Mouse (Mus musculus): ENCODE measurements around the gene Rassf4.

The Rassf4 gene

GRCm38 (mm10) chr6:116670144-116670543 lies 3.6 kb downstream of the Rassf4 start:
- DNase-seq = no peak

GRCm38 (mm10) chr6:116668682-116669470 lies 4.9 kb downstream of the Rassf4 start:
- DNase-seq = no peak

GRCm38 (mm10) chr6:116667382-116667781 lies 6.4 kb downstream of the Rassf4 start:
- DNase-seq = no peak

GRCm38 (mm10) chr6:116666892-116667291 lies 6.9 kb downstream of the Rassf4 start:
- DNase-seq = no peak

GRCm38 (mm10) chr6:116666085-116666750 lies 7.5 kb downstream of the Rassf4 start:
- DNase-seq = no peak

GRCm38 (mm10) chr6:116664830-116665229 lies 8.9 kb downstream of the Rassf4 start:
- DNase-seq = no peak

- no peak for DNase-seq
Measured at GRCm38 (mm10) chr6:116664031-116664430, 9.7 kb downstream of the Rassf4 start.

- no peak for DNase-seq
Measured at GRCm38 (mm10) chr6:116663364-116663763, 10.4 kb downstream of the Rassf4 start.

GRCm38 (mm10) chr6:116653684-116654454 lies 19.9 kb downstream of the Rassf4 start:
- peak; percentile 52 for DNase-seq

- DNase-seq = no peak
Measured at GRCm38 (mm10) chr6:116653191-116653590, 20.6 kb downstream of the Rassf4 start.

- DNase-seq = no peak
Measured at GRCm38 (mm10) chr6:116651437-116652118, 22.2 kb downstream of the Rassf4 start.

GRCm38 (mm10) chr6:116650406-116650805 lies 23.3 kb downstream of the Rassf4 start, which contains the start of gene Depp1:
Depp1 (plus strand) TSS chr6:116650609.
- DNase-seq = no peak

- DNase-seq = no peak
Measured at GRCm38 (mm10) chr6:116649811-116650210, 23.9 kb downstream of the Rassf4 start.

GRCm38 (mm10) chr6:116647763-116648162 lies 26.0 kb downstream of the Rassf4 start:
- no peak for DNase-seq

- no peak for DNase-seq
Measured at GRCm38 (mm10) chr6:116644335-116644734, 29.4 kb downstream of the Rassf4 start.

GRCm38 (mm10) chr6:116643881-116644280 lies 29.9 kb downstream of the Rassf4 start:
- DNase-seq = no peak

GRCm38 (mm10) chr6:116642942-116643341 lies 30.8 kb downstream of the Rassf4 start:
- DNase-seq = peak; percentile 65

GRCm38 (mm10) chr6:116639663-116640062 lies 34.1 kb downstream of the Rassf4 start:
- DNase-seq = no peak

GRCm38 (mm10) chr6:116638871-116639270 lies 34.9 kb downstream of the Rassf4 start:
- no peak for DNase-seq

- no peak for DNase-seq
Measured at GRCm38 (mm10) chr6:116637496-116637895, 36.3 kb downstream of the Rassf4 start.

- no peak for DNase-seq
Measured at GRCm38 (mm10) chr6:116636581-116637235, 37.0 kb downstream of the Rassf4 start.
